Mouse (Mus musculus): ENCODE results near the gene Armh3.
"Not testable (repeated sequence)": the region's sequence is repeated elsewhere in the genome, so short reads cannot be mapped to it uniquely, and the experiment has no call there.

The Armh3 gene

DNA sequence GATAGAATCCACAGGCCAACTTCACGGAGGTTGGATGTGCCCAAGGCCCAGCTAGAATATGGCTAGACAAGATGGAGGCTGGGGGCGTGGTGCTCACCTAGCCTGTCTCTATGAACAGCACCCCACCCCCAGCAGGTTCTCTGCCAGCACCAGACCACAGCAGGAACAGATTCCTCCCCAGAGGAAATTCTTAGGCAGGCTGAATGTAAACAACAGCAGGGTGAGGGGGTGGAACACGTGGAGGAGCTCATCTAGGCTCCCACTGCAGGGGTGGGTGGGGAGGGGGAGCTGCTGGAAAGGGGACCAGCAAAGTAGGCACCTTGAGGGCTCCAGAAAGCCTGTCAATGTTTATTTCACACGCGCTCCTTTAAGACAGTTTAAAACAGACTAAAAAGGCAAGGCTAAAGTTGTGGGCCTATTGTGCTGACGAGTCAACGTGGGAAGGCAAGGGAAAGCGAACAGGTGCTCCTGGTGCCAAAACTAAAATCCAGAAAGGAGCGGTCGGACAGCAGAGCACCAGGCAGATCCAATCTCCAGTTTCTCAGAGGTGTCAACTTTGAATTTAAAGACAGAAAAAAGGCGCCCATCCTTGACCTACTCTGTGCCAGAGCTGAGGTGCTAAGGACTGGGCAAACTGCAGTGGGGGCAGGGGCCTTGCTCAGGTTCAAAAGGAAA, 180.3 kb downstream of the Armh3 start:
- DNase-seq (ENCODE audit: low read depth): no peak

DNA sequence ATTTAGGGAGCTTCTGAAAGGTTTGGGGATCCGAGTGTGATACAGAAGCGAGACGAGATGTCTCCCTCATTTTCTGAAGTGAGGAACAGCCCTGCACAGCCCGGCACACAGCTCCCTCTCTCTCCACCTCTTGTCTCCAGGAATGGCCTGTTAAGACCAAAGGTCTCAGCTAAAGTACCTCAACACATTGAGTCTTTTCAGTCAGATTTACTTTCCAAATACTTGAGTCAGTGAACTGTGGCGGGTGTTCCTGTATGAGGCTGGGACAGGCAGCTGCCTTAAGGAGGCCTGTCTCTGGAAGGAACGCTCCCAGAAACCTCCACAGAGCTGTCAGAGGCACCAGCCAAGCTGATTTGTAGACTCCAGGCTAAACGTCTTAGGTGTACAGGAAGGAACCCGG, 181.6 kb downstream of the Armh3 start:
- DNase-seq (ENCODE audit: low read depth): no peak

DNA sequence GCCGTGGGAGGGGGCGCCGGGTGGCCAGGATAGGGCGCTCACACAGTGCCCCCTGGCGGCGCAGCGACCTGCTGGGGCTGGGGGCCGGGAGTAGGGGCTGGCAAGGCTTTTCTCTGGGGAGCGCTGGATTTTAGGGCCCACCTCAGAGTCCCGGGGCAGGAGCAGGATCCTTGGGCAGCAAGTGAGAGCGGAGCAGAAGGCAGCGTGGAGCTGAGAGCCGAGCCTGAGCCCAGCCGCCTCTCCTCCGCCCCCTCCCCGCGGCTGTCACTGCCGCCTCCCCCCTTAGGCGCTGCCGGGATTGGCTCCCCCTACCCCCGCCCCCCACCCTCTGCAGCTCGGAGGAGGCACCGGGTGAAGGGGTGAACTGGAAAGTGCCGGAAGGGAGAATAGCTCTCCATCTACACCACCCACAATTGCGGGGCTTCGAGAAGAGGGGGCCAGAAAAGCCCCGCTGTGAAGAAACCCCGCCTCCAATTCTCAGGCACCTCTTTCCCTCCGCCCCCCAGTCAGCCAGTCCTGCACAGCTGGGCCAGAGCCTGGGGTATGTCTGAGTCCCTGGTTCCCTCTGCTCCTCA, 182.4 kb downstream of the Armh3 start, which contains the start of gene Kcnip2:
Gene Kcnip2 (minus strand): TSS at position 231 of the 575 bp plus-strand sequence.
- no peak for DNase-seq (ENCODE audit: low read depth)

DNA sequence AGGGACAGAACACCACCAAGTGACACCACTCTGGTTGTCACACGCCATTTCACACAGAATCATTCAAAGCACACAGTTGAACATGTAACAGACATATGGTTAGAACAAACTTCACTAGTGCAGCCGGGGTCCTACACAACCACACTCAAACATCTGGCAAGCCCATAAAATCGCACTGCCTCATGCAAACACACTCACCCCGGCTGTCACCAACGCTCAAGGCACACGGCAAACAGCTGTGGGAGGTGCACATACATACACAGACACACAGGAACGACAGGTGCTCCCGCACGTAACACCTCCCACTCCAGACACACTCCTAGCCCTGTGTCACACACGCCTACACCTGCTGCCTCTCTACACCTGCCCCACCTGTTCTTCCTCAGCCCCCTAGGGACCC, 183.1 kb downstream of the Armh3 start:
- no peak for DNase-seq (ENCODE audit: low read depth)

DNA sequence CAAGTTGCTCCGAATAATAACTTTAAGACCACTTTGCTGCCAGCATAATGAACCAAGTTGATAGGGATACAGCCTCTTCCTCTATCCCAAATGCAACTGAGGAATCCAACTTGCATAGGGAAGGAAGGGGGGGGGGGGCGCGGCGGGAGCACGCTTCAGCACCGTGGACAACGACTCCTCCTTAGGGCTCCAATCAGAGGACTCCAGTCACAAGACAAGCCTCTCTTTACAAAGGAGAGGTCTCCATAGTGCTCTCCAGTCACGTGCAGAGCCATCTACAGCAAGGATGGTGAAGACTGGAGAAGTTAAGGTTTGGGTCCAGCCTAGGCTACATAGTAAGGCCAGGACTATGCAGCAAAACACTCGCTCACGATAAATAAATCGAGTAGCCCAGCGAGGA, 184.5 kb downstream of the Armh3 start:
- peak; percentile 57 for DNase-seq (ENCODE audit: low read depth)

DNA sequence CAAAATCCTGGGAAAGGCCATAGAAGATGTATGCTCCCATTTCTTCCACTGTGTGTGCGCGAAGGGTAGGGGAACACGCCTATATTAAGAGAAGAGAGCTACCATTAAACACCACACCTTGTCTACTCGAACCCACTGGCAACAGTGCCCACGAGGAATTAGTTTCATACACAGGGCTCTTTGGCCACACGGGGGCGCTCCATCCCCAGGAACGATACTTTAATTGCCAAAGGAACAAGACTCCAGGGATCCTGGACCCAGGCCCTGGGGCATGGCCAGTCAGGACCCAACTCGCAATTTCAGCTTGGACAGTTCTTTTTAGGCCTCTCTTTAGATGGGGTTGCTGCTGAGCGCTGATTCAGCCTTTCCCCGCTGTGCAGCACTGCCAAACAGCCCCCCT, 185.0 kb downstream of the Armh3 start:
- peak; percentile 77 for DNase-seq (ENCODE audit: low read depth)

DNA sequence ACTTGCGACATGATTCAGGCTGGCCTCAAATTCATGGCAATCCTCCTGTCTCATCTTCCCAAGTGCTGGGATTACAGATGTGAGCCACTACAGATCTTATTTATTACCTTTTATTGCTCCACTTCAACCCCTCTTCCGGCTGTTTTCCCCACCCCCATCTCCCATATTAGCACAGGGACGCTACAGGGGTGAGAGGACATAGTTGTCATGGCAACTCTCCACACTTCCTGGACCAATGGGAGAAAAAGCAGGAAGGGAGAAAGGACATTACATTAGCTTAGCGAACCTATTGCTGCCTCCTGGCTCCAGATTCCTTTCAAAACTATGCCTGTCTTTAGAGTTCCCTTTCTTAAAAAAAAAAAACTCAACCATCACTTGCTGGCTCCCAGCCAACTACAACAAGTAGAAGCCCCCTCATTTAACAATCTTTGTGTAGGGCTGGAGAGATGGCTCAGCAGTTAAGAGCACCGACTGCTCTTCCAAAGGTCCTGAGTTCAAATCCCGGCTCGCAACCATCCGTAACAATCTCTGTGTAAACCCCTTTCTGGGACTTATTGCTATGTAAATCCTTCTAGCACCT, 185.5 kb downstream of the Armh3 start:
- peak; percentile 40 for DNase-seq (ENCODE audit: low read depth)

DNA sequence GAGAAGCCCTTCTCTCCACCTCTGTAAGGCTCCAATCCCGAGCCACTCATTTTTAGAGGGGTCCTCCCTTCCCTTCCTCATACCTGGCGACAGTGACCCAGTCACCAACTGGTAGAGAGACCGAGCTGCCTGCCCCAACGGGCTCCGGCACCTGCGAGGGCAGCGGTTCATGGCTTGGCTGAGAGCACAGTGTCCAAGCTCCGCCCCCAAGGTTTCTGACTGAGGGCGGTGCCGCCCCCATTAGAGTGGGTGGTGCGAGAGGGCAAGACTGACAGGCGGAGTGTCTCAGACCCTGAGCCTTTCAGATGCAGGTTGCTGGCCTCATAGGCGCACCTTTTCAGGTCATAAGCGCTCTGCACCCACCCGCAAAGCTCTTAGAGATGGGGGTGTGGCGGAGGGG, 186.2 kb downstream of the Armh3 start:
- DNase-seq (ENCODE audit: low read depth): peak; percentile 71

DNA sequence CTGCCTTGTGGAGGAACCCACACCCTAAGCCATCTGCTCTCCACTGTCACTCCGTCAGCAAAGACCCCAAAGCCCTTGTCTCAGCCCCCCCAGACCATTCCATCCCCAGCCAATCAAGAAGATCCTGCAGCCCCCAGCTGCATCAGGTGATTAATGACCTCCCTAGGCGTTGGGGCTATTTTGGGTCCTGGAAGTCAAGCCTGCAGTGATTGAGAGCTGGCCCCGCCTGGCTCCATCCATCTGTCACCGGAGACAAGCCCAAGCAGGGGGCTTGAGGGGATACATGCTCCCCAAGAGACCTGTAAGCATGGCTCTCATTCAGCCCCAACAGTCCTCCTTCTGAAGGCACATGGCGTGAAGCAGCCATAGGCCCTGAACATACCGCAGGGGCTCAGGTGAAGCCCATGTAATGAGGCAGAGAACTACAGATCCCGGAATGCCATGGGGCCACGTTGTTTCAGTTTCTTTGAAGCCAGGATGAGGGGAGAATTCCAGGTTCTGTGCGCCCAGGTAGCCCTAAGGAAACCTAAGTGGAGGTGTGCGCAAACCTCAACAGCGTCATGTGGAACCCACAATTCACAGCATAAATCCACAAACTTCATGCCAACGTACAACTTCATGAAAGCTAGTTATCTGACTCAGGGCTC, 187.1 kb downstream of the Armh3 start:
- DNase-seq (ENCODE audit: low read depth): no peak

DNA sequence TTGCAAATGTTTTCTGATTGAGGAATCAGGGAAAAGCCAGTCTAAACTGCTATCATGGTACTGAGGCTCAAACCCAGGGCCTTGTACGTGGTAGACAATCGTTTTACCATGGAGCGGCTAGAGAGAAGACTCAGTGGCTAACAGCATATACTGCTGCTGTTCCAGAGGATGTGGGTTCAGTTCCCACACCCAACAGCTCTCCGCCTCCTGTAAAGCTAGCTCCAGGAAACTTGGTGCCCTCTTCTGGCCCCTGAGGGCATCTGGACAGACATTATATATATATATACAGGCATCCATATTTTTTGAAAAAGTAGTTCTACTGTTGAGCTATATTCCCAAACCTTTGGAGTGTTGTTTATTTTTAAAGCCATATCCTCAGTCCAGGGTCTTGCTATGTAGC, 190.6 kb downstream of the Armh3 start:
- peak; percentile 78 for DNase-seq (ENCODE audit: low read depth)

DNA sequence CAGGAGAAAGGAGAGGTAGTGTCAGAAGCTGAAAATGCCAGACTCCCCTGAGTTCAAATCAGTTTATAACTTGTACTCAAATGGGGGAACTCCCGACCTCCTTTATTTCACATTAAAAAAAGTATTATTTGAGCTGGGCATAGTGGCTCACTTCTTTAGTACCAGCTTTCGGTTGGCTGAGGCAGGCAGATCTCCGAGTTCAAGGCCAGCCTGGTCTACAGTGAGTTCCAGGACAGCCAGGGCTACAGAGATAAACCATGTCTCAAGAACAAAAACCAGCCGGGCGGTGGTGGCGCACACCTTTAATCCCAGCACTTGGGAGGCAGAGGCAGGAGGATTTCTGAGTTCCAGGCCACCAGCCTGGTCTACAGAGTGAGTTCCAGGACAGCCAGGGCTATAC, 192.5 kb downstream of the Armh3 start:
- DNase-seq (ENCODE audit: low read depth): not testable (repeated sequence)

DNA sequence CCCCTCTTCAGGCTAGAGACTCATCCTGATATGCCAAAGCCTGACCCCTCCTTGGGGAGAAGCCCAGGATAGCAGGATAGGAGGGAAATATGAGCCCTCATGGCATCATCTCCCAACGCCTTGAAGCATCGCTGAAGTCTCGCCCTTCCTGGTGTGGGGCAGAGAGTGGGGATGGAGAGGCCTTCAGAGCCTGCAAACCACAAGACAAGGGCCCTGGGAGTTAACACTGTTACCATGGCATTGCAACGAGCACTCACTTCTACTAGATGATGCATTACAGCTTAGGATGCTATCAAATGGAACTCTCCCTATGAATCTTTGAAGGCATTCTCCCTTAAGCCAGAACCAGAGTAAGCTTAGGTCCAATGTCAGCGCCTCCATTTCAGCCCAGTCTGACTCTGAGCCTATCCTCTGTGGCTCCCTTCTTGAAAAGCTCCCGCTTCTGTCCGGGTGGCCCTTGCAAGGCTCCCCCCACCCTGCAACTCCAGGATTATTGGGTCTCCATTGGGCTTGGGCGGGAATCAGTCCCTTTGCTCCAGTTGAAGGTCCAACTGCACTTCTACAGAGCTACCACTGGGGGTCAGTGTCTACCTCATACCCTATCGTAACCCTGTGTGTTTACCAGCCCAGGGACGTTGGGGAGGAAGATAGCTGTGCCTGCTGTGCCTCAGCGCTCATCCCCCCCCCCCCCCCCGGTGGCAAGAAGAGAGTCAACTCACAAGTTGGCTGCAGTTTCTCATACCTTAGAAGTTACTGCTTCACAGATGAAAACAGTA, 193.5 kb downstream of the Armh3 start:
- DNase-seq (ENCODE audit: low read depth): peak; percentile 71

DNA sequence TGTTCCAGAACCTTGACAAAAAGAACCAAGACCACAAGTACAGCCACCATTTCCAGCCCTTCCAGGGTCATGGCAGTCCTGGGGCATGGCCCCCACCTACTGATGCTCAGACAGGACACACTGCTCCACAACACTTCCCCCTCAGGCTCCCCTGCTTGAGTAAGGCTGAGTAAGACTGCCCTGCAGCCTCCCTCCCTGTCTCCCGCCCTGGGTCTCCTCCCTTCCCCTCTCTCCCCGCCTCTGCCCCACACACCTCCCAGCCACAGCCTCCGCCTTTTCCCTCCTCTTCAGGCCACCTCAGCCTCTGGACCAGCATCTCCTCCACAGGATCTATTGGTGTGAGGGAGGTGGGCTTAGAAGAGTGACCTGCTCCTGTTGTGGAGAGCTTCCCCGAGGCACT, 194.9 kb downstream of the Armh3 start:
- DNase-seq (ENCODE audit: low read depth): no peak

DNA sequence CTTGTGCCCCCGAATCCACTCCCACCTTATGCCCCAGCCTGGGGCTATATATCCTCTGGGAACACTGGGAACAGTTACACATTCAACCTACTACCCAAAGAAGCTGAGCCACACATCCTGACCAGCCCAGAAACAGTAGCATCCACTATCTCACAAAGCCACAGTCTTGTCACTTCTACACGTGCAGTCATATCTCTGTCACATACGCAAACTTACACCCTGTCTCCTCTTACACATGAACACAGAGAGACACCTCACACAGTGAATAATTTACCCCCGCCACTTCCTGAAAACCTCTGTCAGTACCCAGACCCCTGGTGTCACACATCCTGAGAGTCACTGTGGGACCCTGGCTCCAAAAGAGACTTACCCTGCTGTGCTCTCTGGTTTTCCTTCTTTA, 195.6 kb downstream of the Armh3 start:
- no peak for DNase-seq (ENCODE audit: low read depth)

DNA sequence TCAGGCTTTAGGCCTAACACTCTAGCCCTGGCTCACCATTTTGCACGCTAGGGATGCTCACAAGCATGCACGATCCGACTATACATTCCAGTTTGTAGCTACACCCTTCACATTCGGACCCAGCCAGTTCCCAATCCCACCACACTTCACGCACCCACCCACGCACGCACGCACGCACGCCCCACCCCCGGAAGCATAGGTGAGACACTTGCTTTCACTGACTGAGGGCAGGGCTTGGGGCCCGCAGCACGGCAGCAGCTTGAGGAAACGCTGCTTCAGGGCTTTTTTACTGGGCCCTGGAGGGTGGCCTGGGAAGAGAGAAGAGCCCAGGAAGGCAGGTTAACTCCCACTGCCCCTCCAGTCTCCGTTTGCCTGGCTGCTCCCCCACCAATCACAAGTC, 201.4 kb downstream of the Armh3 start:
- DNase-seq (ENCODE audit: low read depth): no peak

DNA sequence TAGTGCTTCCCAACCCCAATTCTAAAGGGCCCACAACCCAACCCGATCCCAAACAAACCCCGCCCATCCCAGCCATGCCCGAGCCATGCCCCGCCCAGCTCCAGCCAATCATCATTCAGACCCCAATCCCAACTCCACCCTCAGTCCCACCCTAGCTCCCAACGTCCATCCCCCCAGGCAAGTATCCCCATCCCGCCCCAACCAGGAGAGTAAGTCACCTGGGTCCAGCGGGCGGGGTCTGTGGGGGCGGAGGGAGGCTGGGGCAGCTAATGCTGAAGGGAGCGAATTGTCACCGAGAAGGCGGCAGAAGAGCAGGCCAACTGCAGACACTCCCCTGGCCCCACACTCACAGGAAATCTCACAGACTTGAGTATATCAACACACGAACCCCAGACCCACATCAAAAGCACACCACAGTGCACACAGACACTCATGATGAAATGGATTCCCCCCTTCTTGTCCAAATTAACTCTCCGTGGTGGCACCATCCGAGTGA, 202.2 kb downstream of the Armh3 start:
- no peak for DNase-seq (ENCODE audit: low read depth)

DNA sequence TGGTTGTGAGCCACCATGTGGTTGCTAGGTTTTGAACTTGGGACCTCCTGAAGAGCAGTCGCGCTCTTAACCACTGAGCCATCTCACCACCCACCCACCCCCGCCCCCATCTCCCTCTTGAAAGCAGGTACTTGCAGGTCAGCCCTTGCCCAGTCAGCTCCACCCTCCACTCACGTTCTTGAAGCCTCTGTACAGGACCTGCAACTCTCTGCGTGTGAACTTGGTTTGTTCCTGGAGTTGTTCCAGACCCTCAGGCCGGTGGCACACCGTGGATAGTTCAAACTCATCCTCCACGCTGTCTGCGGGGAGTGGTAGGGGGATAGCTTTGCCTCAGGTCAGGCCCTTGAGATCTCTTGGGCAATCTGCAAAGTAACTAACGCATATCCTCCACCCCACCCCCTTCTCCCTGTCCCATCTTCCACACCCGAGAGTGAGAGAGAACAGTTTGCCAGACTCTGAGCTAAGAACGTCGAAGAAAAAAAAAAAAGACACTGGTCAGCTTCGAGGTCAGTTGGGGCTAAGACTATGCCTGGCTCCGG, 202.8 kb downstream of the Armh3 start:
- no peak for DNase-seq (ENCODE audit: low read depth)

DNA sequence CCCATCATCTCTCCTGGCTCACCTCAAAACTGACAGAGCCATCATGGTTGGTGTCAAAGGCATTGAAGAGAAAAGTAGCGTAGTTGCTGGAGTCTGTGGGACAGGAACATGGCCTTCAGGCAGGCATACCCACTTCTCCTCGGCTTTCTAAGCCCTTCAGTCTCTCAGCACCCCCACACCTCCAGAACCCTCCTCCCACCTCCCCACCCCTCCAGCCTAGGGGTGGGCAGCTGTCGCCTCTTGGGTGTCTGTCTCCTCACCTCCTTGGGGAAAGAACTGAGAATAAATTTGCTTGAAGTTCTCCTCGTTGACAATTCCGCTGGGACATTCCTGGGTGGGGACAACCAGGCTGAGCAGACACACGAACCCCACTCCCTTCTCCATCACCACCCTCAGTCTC, 203.6 kb downstream of the Armh3 start:
- DNase-seq (ENCODE audit: low read depth): no peak

DNA sequence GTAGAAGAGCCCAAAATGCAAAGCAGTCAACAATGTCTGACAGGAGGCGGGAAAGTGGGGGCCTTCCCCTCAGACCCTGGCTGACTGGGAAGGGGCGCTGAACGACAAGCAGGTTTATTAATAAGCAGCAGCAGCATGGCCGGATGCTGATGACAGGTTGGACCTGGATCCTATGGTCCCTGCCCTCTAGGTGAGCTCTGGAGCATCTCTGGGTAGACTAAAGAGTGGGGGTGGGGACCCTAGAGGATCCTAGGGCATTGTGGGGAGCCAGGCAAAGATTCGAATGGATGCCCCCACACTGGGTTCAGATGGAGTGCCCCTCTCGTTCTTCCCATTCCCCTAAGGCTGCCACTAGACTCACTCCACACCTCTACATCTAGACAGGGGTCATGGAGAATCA, 205.9 kb downstream of the Armh3 start:
- no peak for DNase-seq (ENCODE audit: low read depth)

DNA sequence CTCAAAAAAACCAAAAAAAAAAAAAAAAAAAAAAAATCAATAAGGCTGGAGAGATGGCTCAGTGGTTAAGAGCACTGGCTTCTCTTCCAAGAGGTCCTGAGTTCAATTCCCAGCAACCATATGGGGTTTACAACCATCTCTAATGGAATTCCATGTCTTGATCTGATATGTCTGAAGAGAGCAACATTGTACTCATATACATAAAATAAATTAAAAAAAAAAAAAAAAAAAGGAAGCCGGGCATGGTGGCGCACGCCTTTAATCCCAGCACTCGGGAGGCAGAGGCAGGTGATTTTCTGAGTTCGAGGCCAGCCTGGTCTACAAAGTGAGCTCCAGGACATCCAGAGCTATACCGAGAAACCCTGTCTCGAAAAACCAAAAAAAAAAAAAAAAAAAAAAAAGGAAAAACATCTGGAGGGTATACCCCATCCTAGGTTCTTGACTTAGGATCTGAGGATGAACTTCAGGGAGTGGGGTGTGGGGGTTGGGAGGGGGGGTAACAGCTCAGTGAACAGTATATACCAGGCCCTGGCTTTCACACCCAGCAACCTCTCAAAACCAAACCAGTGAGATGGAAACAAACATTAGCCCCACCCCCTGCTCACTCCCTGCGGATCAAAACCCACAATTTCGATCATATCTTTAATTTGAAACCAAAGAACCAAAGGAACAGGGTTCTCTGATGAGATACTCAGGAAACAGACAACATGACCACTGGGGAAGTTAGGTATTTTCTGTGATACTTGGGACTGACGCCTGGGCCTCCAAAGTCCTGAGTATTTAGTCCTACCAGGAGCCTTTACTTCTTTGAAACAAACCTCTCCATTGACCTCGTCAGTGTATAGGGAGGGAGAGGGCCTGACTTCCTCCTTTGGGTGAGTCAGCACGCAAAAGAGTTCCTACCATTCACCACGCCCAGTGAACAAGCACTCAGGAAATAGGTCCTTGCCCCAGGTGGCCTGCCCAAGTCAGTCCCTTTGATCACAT, 208.1 kb downstream of the Armh3 start:
- DNase-seq (ENCODE audit: low read depth): peak; percentile 94

DNA sequence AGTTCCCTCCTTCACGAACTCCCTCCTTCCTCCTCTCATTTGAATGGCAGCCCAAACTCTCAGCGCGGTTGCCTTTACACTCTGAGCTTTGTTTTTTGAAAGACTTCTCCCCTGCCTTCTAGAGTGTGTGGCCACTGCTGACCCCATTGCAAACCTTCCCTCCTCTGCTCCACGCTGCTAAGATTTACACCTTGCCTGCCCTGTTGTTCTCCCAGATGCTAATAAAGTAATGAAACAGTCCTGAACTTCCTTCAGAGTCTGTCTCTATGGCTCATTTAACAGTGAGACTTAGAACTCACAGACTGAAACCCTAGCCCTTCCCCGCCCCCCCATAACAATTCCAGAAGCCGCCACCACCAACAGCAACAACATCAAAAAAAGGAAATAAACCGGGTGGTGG, 208.9 kb downstream of the Armh3 start:
- no peak for DNase-seq (ENCODE audit: low read depth)
